11 mouse cellular contexts compared by ENCODE assay signal in the genomic region with DNA sequence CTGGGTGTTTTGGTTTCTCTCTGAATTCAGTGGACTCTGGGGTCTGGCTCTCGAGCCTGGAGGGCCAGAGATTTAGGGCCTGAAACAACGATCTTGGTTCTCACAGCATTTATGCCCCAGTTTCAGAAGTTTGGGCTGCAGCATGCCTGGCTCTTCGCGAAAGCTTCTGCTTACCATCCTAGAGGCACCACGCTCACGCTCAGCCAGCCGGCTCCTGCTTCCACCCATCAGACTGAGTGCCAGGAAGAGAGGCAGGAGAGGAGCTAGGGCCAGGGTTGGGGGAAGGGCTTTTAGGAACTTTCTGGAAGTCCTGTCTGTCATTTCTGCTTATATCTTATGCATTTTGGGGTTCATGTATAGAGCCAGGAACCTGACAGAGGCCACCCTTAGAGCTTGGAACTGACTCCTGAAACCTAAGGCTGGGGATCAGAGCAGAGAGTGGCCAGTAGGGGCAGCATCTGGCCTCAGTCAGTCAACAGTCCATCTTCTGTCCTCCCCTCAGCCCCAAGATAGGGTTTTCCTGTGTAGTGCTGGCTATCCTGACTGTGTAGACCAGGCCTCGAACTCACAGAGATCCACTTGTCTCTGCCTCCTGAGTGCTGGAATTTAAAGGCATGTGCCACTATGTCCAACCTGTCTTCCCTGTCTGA.
DNase-seq lines count a peak whose midpoint lies in the region; ATAC-seq and TF ChIP-seq lines count a peak whose summit lies in the region.
"Had no signal": no experiment of that assay in that cellular context is flagged by ENCODE, and none has a peak within 500 bp of the region (broad histone marks: within the 10 kb centered on the region; RNA-seq: fewer than 3 reads in every experiment).

No protein-coding gene starts in this region.

- no peak overlapping the region for H3K4me3 ChIP-seq in cerebellum, adult 2 months (replicated peaks; ENCODE audit: insufficient read depth, low read depth, low read length)
- no peak overlapping the region for H3K4me3 ChIP-seq in intestine, postnatal 0 days (ENCODE audit: low read depth, low read length)
- no peak overlapping the region for H3K4me3 ChIP-seq in intestine, embryonic 15.5 days (replicated peaks)
- H3K4me3 ChIP-seq: neural tube, embryonic 13.5 days had no signal

- H3K27me3 ChIP-seq in cerebellum, adult 2 months (ENCODE audit: control insufficient read depth, insufficient read depth, low read length), result no peaks in the 10 kb centered on the region
- H3K27me3 ChIP-seq in intestine, postnatal 0 days (replicated peaks; ENCODE audit: control insufficient read depth, insufficient read depth, low read length), result peaks cover 18% of the 10 kb centered on the region
- peaks cover 22% of the 10 kb centered on the region for H3K27me3 ChIP-seq in intestine, embryonic 15.5 days (replicated peaks)

- no peak for DNase-seq in cerebellum, adult 2 months
- DNase-seq in cerebellum, adult 8-10 months, result no peak
- DNase-seq in 3T3-L1 (ENCODE audit: low read depth, low spot score), result peak; percentile 20
- peak; percentile 45 for DNase-seq in embryo, embryonic 10.5 days (ENCODE audit: low spot score)
- no peak for DNase-seq in c-Kit-positive CD71-positive TER-119-positive erythroid progenitor cells, embryonic 14.5 days (ENCODE audit: low spot score)
- no peak for DNase-seq in urinary bladder, postnatal 14 days (ENCODE audit: low spot score)
- DNase-seq: cerebellum, adult 11 months had no signal

- no peak for ATAC-seq in intestine, postnatal 0 days
- no peak for ATAC-seq in intestine, embryonic 15.5 days

- TF ChIP-seq CTCF in cerebellum, adult 2 months (IDR thresholded peaks at IDR 0.05; ENCODE audit: borderline replicate concordance, insufficient read depth, low read depth, low read length), result peak; percentile 41; the same call in 1 of the 2 replicates
- peak; percentile 67 for TF ChIP-seq CTCF in intestine, postnatal 0 days (IDR thresholded peaks at IDR 0.05; ENCODE audit: low read depth)

- no peaks in the 10 kb centered on the region for H3K9me3 ChIP-seq in intestine, postnatal 0 days (ENCODE audit: control insufficient read depth)
- no peaks in the 10 kb centered on the region for H3K9me3 ChIP-seq in intestine, embryonic 15.5 days
- H3K9me3 ChIP-seq: neural tube, embryonic 13.5 days had no signal

- H3K4me2 ChIP-seq in intestine, postnatal 0 days (replicated peaks; ENCODE audit: low read depth), result no peak overlapping the region
- H3K4me2 ChIP-seq in intestine, embryonic 15.5 days (replicated peaks), result no peak overlapping the region
- H3K4me2 ChIP-seq: neural tube, embryonic 13.5 days had no signal

- no peak for TF ChIP-seq POLR2A in cerebellum, adult 2 months (IDR thresholded peaks at IDR 0.05; ENCODE audit: borderline replicate concordance, insufficient read depth, low read length)

- no peaks in the 10 kb centered on the region for H3K4me1 ChIP-seq in cerebellum, adult 2 months (ENCODE audit: control insufficient read depth, insufficient read depth, low read length)
- H3K4me1 ChIP-seq in intestine, postnatal 0 days (replicated peaks; ENCODE audit: control insufficient read depth, insufficient read depth, low read length), result 0 out of 2 replicates have a peak, but pooled peaks cover 7% of the 10 kb centered on the region
- peaks cover 6% of the 10 kb centered on the region for H3K4me1 ChIP-seq in intestine, embryonic 15.5 days (replicated peaks)

- no peak overlapping the region for H3K27ac ChIP-seq in cerebellum, adult 2 months (ENCODE audit: insufficient read depth, low read length)
- no peak overlapping the region for H3K27ac ChIP-seq in intestine, postnatal 0 days (ENCODE audit: low read depth, low read length)
- H3K27ac ChIP-seq in intestine, embryonic 15.5 days, result no peak overlapping the region
- H3K27ac ChIP-seq: macrophage had no signal

- H3K9ac ChIP-seq in intestine, postnatal 0 days (ENCODE audit: low read depth, low read length), result no peak overlapping the region
- no peak overlapping the region for H3K9ac ChIP-seq in intestine, embryonic 15.5 days
- H3K9ac ChIP-seq: neural tube, embryonic 13.5 days had no signal

- WGBS in cerebellum, adult 2 months, result 80% methylated on average over 8 of the region's 8 CpGs
- 78% methylated on average over 8 of the region's 8 CpGs for WGBS in intestine, postnatal 0 days
- WGBS in intestine, embryonic 15.5 days, result 82% methylated on average over 8 of the region's 8 CpGs

- no peaks in the 10 kb centered on the region for H3K36me3 ChIP-seq in intestine, postnatal 0 days (ENCODE audit: control insufficient read depth, insufficient read depth)
- no peaks in the 10 kb centered on the region for H3K36me3 ChIP-seq in intestine, embryonic 15.5 days
- H3K36me3 ChIP-seq: neural tube, embryonic 13.5 days had no signal

Comparison
In these comparisons a context has a peak if more than half of its experiments do, and no peak if none do; other contexts are left out.
1. DNase-seq: peak in 3T3-L1 (single experiment) and embryo, embryonic 10.5 days (single experiment); none in cerebellum, adult 2 months (0 of 2), cerebellum, adult 8-10 months (single experiment), c-Kit-positive CD71-positive TER-119-positive erythroid progenitor cells, embryonic 14.5 days (single experiment) and urinary bladder, postnatal 14 days (single experiment).